14 mouse cellular contexts compared by ENCODE assay signal in the genomic region with DNA sequence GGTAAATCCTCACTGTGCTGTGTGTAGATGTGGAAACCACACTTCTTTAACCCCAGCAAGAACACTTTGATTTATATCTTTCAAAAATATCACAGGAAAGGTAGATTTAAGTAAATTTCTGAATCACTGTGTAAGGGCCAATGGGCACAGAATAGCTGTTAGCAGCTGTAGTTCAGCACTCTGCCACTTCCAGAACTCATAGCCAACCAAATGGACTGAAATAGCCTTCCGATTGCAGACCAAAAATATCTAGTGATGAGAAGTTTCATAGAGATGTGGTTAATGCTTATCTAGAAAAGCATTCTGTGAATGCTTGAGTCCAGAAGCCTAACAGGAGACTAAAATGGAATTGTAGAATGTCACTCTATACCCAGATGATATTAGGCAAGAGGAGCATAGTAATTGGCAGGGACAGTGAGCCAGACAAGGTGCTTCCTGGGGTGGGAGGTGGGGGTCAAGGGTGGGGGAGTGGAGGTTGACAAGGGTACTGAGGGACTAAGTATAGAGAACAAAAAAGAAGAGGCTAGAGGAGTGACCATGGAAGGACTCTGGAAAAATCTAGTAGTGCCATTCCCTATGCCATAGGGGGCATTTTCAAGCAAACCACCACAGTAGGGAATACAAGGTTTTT.
"Had no signal": no experiment of that assay in that cellular context is flagged by ENCODE, and none has a peak within 500 bp of the region (broad histone marks: within the 10 kb centered on the region; RNA-seq: fewer than 3 reads in every experiment).

No protein-coding gene starts in this region.

- H3K4me3 ChIP-seq: limb, embryonic 13.5 days; liver, embryonic 15.5 days; midbrain, embryonic 15.5 days; neural tube, embryonic 13.5 days had no signal

- H3K4me2 ChIP-seq: limb, embryonic 13.5 days; liver, embryonic 15.5 days; midbrain, embryonic 15.5 days; neural tube, embryonic 13.5 days had no signal

- H3K9me3 ChIP-seq: limb, embryonic 13.5 days; liver, embryonic 15.5 days; midbrain, embryonic 15.5 days; neural tube, embryonic 13.5 days had no signal

- H3K27me3 ChIP-seq: limb, embryonic 13.5 days; liver, embryonic 15.5 days; midbrain, embryonic 15.5 days; neural tube, embryonic 13.5 days had no signal

- H3K9ac ChIP-seq: limb, embryonic 13.5 days; liver, embryonic 15.5 days; midbrain, embryonic 15.5 days; neural tube, embryonic 13.5 days had no signal

- H3K4me1 ChIP-seq: limb, embryonic 13.5 days; liver, embryonic 15.5 days; midbrain, embryonic 15.5 days; neural tube, embryonic 13.5 days had no signal

- ATAC-seq: lung, postnatal 0 days; midbrain, embryonic 15.5 days had no signal

- H3K36me3 ChIP-seq: limb, embryonic 13.5 days; liver, embryonic 15.5 days; midbrain, embryonic 15.5 days; neural tube, embryonic 13.5 days had no signal

- H3K27ac ChIP-seq: limb, embryonic 13.5 days; liver, embryonic 15.5 days; midbrain, embryonic 15.5 days; neural tube, embryonic 13.5 days had no signal

- DNase-seq: kidney, postnatal 14 days; left cerebral cortex, postnatal 4 days; lung, adult 2 months; lung, postnatal 36 days; retina, postnatal 1 day; right cerebral cortex, postnatal 4 days; spleen, adult 18-20 months; thymus, adult 2 months; thymus, postnatal 25 days had no signal
